Mouse (Mus musculus): ENCODE data around the gene Fntb. TPM values are rescaled to one million over a fixed set of nuclear protein-coding genes. Genes with fewer than 3 reads are reported as not detected.

Gene Fntb
- polyA plus RNA-seq, 1 experiment from 2014 or later, result 41.7 TPM

DNA sequence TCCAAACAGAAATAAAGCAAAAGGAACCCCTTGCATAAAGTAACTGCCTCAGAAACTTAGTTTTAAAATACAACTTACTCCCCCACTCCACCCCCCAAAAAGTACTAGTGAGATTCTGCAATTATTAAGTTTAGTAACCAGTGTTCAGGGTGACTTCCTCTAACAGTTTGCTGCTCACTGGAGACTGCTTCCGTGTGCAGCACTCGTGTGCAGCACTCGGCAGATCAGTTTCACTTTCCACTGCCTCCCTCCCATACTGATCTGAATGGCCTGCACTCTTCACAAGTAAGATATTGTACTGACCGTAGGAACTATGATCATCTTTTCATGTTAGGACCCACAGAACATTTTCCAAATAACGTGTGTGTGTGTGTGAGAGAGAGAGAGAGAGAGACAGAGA, 192.3 kb downstream of the Fntb start:
- Histone ChIP-seq H3K4me1 (ENCODE audit: control insufficient read depth, insufficient read depth, low read depth, low read length) (peaks cover 20% of the 10 kb centered on the region), H3K27ac (ENCODE audit: low read depth, low read length) (no peak overlapping the region), H3K36me3 (ENCODE audit: control insufficient read depth, insufficient read depth, low read length) (peaks cover 7% of the 10 kb centered on the region; the same call in 1 of the 2 replicates), H3K27me3 (replicated peaks; ENCODE audit: control insufficient read depth, insufficient read depth, low read length) (no peaks in the 10 kb centered on the region), H3K4me2 (ENCODE audit: low read length) (no peak overlapping the region), H3K9ac (ENCODE audit: low read depth, low read length) (no peak overlapping the region), H3K4me3 (ENCODE audit: low read length) (no peak overlapping the region), H3K9me3 (ENCODE audit: control insufficient read depth, low read length) (no peaks in the 10 kb centered on the region)
- no peak for ATAC-seq
- WGBS, result 85% methylated on average over 5 of the region's 5 CpGs

DNA sequence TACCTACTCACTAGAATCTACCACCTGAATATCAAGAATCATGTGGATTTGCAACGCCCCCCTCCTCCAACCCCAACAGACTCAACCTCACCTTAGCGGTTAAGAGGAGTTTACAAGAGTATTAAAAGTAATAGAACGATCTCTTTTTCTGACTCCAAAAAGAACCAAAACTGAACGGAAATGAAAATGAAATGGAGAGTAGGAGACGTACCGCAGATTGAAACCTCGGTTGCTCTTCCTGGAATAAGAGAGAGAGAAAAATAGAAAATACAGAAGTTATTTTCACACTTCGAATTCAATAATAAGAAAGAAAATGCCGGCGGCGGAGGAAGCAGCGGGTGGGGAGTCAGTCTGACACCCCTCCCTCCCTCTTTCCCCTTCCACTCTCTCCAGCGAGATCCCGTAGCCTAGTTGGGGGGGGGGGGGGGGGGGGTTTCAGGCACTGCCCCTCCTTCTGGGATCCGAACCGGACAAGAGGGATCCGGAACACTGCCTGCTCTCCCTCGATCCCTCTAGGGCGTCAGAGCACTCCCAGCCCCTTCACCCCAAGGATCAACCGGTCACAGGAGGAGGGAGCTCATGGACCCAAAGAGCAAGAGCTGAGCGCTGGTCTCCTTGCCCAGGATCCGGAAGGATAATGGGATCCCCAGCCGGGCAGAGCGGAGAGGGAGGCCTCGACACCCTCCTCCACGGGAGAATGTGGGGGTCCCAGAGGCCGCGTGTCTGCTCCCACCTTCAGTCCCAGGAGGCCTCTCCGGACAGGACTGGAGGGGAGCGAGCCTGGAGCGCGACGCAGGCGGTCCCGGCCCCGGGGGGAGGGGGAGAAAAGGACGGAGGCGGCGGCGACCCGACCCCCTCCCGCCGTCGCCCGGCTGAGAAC, 195.9 kb downstream of the Fntb start:
- 6% methylated on average over 40 of the region's 45 CpGs for WGBS
- peak; percentile 18; the same call in 1 of the 2 replicates for ATAC-seq
- Histone ChIP-seq H3K9ac (ENCODE audit: low read depth, low read length) (peak overlapping the region; percentile 91), H3K9me3 (ENCODE audit: control insufficient read depth, low read length) (no peaks in the 10 kb centered on the region), H3K4me2 (ENCODE audit: low read length) (peak overlapping the region; percentile 89), H3K4me3 (ENCODE audit: low read length) (peak overlapping the region; percentile 98), H3K27me3 (replicated peaks; ENCODE audit: control insufficient read depth, insufficient read depth, low read length) (no peaks in the 10 kb centered on the region), H3K27ac (ENCODE audit: low read depth, low read length) (peak overlapping the region; percentile 75), H3K4me1 (ENCODE audit: control insufficient read depth, insufficient read depth, low read depth, low read length) (peaks cover 7% of the 10 kb centered on the region), H3K36me3 (ENCODE audit: control insufficient read depth, insufficient read depth, low read length) (peaks cover 5% of the 10 kb centered on the region; the same call in 1 of the 2 replicates)

DNA sequence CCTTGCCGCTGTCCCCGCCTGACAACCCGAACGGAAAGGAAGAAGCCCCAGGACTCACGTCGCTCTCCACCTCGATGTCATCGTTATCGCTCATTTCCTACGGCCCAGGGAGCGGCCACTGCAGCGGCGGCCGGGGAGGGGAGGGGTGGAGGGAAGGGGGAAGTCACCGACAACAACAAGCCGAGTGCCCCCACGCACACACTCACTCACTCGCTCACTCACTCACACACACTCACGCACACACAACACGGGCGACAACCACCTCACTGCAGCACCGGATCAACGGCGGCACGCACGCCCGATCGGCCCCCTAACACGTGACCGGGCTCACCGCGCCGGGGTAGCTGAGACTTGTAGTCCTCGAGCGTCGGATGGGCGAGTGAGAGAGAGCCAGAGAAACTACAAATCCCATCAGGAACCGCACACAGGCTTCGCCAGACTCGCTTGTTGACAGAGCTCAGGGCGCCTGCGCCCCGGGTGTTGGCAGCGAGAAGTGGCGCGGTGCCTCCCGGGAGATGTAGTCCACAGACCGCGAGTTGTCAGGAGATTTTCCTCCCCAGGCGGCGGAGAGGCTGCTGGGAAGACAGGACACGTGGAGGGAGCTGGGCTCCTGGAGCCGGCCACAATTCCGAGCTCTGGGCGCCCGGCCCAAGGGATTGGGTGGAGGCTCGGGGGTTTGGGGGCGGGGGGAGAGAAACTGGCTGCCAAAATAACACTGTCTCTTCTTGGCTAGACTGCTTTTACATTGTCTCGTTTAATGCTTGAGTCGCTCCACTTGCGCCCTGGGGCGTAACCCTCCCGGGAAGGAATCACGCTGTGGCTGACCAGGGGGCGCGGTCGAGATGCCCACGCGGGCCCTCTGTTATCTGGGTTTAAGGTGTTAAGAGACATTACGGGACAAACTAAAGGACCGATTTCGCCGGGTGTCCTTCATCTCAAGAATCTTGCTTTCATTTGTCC, 196.8 kb downstream of the Fntb start, which contains the start of gene Max:
Gene Max, minus strand, starts transcription at position 270 of the 960 bp plus-strand sequence.
- Histone ChIP-seq H3K4me3 (ENCODE audit: low read length) (peak within 1 kb of the TSS; percentile 98), H3K27ac (ENCODE audit: low read depth, low read length) (peak within 1 kb of the TSS; percentile 75), H3K9me3 (ENCODE audit: control insufficient read depth, low read length) (no peaks in the 10 kb centered on the region), H3K4me1 (ENCODE audit: control insufficient read depth, insufficient read depth, low read depth, low read length) (peaks cover 7% of the 10 kb centered on the region), H3K27me3 (replicated peaks; ENCODE audit: control insufficient read depth, insufficient read depth, low read length) (no peaks in the 10 kb centered on the region), H3K4me2 (ENCODE audit: low read length) (peak within 1 kb of the TSS; percentile 91), H3K36me3 (ENCODE audit: control insufficient read depth, insufficient read depth, low read length) (peaks cover 5% of the 10 kb centered on the region; the same call in 1 of the 2 replicates), H3K9ac (ENCODE audit: low read depth, low read length) (peak within 1 kb of the TSS; percentile 91)
- 0% methylated on average over 71 of the region's 73 CpGs for WGBS
- peak; percentile 100 for ATAC-seq

DNA sequence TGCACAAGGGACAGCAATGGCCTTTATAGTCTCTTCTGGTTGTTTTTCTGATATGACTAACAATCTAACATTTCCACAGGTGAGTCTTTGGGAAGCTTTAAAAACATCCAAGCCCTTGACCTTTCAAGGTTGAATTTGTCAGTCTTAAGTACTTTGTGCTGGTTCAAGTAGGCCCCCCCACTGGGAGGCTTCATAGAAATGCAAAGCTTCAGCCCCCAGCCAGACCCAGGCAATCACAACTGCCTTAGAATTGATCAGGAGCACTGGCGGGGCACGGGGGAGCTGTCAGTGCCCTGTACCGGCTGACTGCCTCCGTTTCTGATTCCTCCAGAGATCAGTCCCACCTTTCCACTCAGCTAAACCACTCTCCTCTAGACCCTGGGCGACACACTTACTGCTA, 199.7 kb downstream of the Fntb start:
- peaks cover 7% of the 10 kb centered on the region for H3K4me1 ChIP-seq (ENCODE audit: control insufficient read depth, insufficient read depth, low read depth, low read length)
- H3K27ac ChIP-seq (ENCODE audit: low read depth, low read length), result no peak overlapping the region
- no peak for ATAC-seq
- H3K9ac ChIP-seq (ENCODE audit: low read depth, low read length), result no peak overlapping the region
- H3K4me3 ChIP-seq (ENCODE audit: low read length), result no peak overlapping the region
- 24% methylated on average over 5 of the region's 5 CpGs for WGBS
- H3K36me3 ChIP-seq (ENCODE audit: control insufficient read depth, insufficient read depth, low read length), result no peaks in the 10 kb centered on the region
- H3K27me3 ChIP-seq (replicated peaks; ENCODE audit: control insufficient read depth, insufficient read depth, low read length), result no peaks in the 10 kb centered on the region
- no peaks in the 10 kb centered on the region for H3K9me3 ChIP-seq (ENCODE audit: control insufficient read depth, low read length)
- no peak overlapping the region for H3K4me2 ChIP-seq (ENCODE audit: low read length)

DNA sequence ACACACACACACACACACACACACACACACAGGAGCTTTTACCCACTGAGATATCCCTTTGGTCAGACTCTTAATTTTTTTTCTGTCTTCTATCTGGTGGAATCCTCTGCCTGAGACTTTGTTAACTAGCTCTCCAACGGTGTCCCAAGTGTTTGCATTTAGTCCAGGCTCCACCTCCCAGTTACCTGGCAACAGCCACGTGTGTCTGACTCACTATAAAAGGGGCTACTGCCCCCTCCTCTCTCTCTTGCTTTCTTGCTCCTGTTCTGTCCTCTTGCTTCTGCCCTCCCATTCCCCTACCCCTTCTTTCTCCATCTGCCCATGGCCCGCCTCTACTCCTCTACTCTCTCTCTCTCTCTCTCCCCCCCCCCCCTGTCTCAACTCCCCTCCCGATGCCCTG, 200.5 kb downstream of the Fntb start:
- Histone ChIP-seq H3K36me3 (ENCODE audit: control insufficient read depth, insufficient read depth, low read length) (no peaks in the 10 kb centered on the region), H3K4me2 (ENCODE audit: low read length) (peak overlapping the region; percentile 21), H3K9me3 (ENCODE audit: control insufficient read depth, low read length) (no peaks in the 10 kb centered on the region), H3K27ac (ENCODE audit: low read depth, low read length) (no peak overlapping the region), H3K4me3 (ENCODE audit: low read length) (no peak overlapping the region), H3K4me1 (ENCODE audit: control insufficient read depth, insufficient read depth, low read depth, low read length) (peaks cover 2% of the 10 kb centered on the region), H3K27me3 (replicated peaks; ENCODE audit: control insufficient read depth, insufficient read depth, low read length) (no peaks in the 10 kb centered on the region), H3K9ac (ENCODE audit: low read depth, low read length) (no peak overlapping the region)
- WGBS, result 0% methylated on average over 4 of the region's 4 CpGs
- no peak for ATAC-seq

Other genes starting within 250 kb of the Fntb start
- 1.7 TPM in 2 replicates for gene Plekhg3, start 234.7 kb upstream of the Fntb start, polyA plus RNA-seq (2015; fragmentation: Nextera tagmentation; extraction: Ambion mirVana)
- gene Sptb, start 55.0 kb upstream of the Fntb start, polyA plus RNA-seq (2015; fragmentation: Nextera tagmentation; extraction: Ambion mirVana), result 7.0 and 8.4 TPM in 2 replicates
- gene Churc1, start 51 bp upstream of the Fntb start, polyA plus RNA-seq (2015; fragmentation: Nextera tagmentation; extraction: Ambion mirVana), result 135 and 139 TPM in 2 replicates
- 0.20 and 0.67 TPM in 2 replicates for gene Gpx2, start 30.0 kb downstream of the Fntb start, polyA plus RNA-seq (2015; fragmentation: Nextera tagmentation; extraction: Ambion mirVana)
- gene Rab15, start 57.3 kb downstream of the Fntb start, polyA plus RNA-seq (2015; fragmentation: Nextera tagmentation; extraction: Ambion mirVana), result 59.2 and 59.9 TPM in 2 replicates
- gene Max, start 196.6 kb downstream of the Fntb start, polyA plus RNA-seq (2015; fragmentation: Nextera tagmentation; extraction: Ambion mirVana), result 16.4 and 17.0 TPM in 2 replicates

Data from hindbrain, embryonic 16.5 days (tissue).